Mouse (Mus musculus) small intestine, adult 2 months (tissue): ENCODE data around the gene Bex2.

ENCODE experiments used
- CTCF ChIP-seq: fragments of 200-500 bp; IDR thresholded peaks from 2 replicates; pipeline ENCODE4 v1.5.1; 2012; ENCODE audit warnings: low read depth, mild to moderate bottlenecking, control low read depth, inconsistent platforms, low read length, moderate library complexity, mixed read lengths; ENCODE audit not compliant: insufficient replicate concordance, insufficient read length; ENCODE audit errors: extremely low read depth
- POLR2A ChIP-seq: fragments of 200-500 bp; IDR thresholded peaks from 2 replicates; pipeline ENCODE4 v1.6.1; 2012; ENCODE audit warnings: low read depth, mild to moderate bottlenecking, control low read depth, inconsistent platforms, low read length, moderate library complexity

- TF ChIP-seq CTCF (no peak), POLR2A (no peak)
Measured at GRCm38 (mm10) chrX:136107942-136108341, 39.9 kb upstream of the Bex2 start.
